Mouse (Mus musculus) midbrain, embryonic 16.5 days (tissue): Measurements from ENCODE around the gene Utp20. TPM values are rescaled to one million over a fixed set of nuclear protein-coding genes. Genes with fewer than 3 reads are reported as not detected.

Experiments used
- ATAC-seq: fragments of 200-750 bp; cut with Nextera tagmentation; 2 replicates; pipeline ENCODE4 v1.8.0; 2017; ENCODE audit warnings: moderate TSS enrichment
- H3K27ac ChIP-seq: fragments of 300-500 bp; sonication (generic); 2 replicates; pipeline ENCODE4 v1.5.1; 2014; ENCODE audit warnings: mild to moderate bottlenecking, low read length, mixed read lengths
- H3K27me3 ChIP-seq: fragments of 300-500 bp; sonication (generic); 2 replicates; pipeline ENCODE4 v1.6.1; 2014; ENCODE audit warnings: low read depth, low read length, mixed read lengths; ENCODE audit not compliant: control insufficient read depth, insufficient read depth
- H3K36me3 ChIP-seq: fragments of 300-500 bp; sonication (generic); 2 replicates; pipeline ENCODE4 v1.6.1; 2014; ENCODE audit warnings: mild to moderate bottlenecking, low read length, moderate library complexity, mixed read lengths; ENCODE audit not compliant: control insufficient read depth, insufficient read depth
- H3K4me1 ChIP-seq: fragments of 300-500 bp; sonication (generic); 2 replicates; pipeline ENCODE4 v1.6.1; 2014; ENCODE audit warnings: mild to moderate bottlenecking, low read length, mixed read lengths; ENCODE audit not compliant: control insufficient read depth, insufficient read depth
- H3K4me2 ChIP-seq: fragments of 300-500 bp; sonication (generic); 2 replicates; pipeline ENCODE4 v1.6.1; 2014; ENCODE audit warnings: mild to moderate bottlenecking, low read length, mixed read lengths
- H3K4me3 ChIP-seq: fragments of 300-500 bp; sonication (generic); 2 replicates; pipeline ENCODE4 v1.5.1; 2014; ENCODE audit warnings: low read depth, mild to moderate bottlenecking, low read length, moderate library complexity, mixed read lengths
- H3K9ac ChIP-seq: fragments of 300-500 bp; sonication (generic); 2 replicates; pipeline ENCODE4 v1.6.1; 2014; ENCODE audit warnings: low read depth, low read length, mixed read lengths
- H3K9me3 ChIP-seq: fragments of 300-500 bp; sonication (generic); replicated peaks from 2 replicates; pipeline ENCODE4 v1.6.1; 2014; ENCODE audit warnings: mild to moderate bottlenecking, low read length, mixed read lengths; ENCODE audit not compliant: control insufficient read depth, poor library complexity, severe bottlenecking
- WGBS: fragments of 180-500 bp; shearing (Covaris S2); extraction: QIAGEN DNeasy Blood & Tissue Kit; methylation state at CpG from one replicate; pipeline ENCODE4 v1.1.7; 2014; 5-methylcytosine and 5-hydroxymethylcytosine counted together
- polyA plus RNA-seq: library from polyadenylated mRNA; unstranded; fragments of >200 nt; fragmentation: Nextera tagmentation; extraction: Ambion mirVana; gene quantifications from 2 replicates; pipeline ENCODE4 v1.2.1, GENCODE M21; 2015

Utp20 gene
- polyA plus RNA-seq, 1 experiment from 2014 or later: 8.0 TPM

- Histone ChIP-seq H3K27me3 (no peaks in the 10 kb centered on the region), H3K4me1 (no peaks in the 10 kb centered on the region), H3K9ac (no peak overlapping the region), H3K9me3 (no peaks in the 10 kb centered on the region), H3K4me3 (no peak overlapping the region), H3K4me2 (no peak overlapping the region), H3K36me3 (no peaks in the 10 kb centered on the region), H3K27ac (no peak overlapping the region)
- 75% methylated on average over 6 of the region's 6 CpGs for WGBS
- ATAC-seq: no peak
Measured at GRCm38 (mm10) chr10:88715621-88716020, 111.0 kb downstream of the Utp20 start.

GRCm38 (mm10) chr10:88714744-88715143 is 111.9 kb downstream of the Utp20 start:
- Histone ChIP-seq H3K4me3 (no peak overlapping the region), H3K27ac (no peak overlapping the region), H3K4me1 (no peaks in the 10 kb centered on the region), H3K9ac (no peak overlapping the region), H3K27me3 (no peaks in the 10 kb centered on the region), H3K9me3 (no peaks in the 10 kb centered on the region), H3K36me3 (no peaks in the 10 kb centered on the region), H3K4me2 (no peak overlapping the region)
- no peak for ATAC-seq
- WGBS: 91% methylated on average over 4 of the region's 4 CpGs

GRCm38 (mm10) chr10:88712359-88712758 is 114.2 kb downstream of the Utp20 start:
- H3K27ac ChIP-seq: no peak overlapping the region
- ATAC-seq: no peak
- H3K4me2 ChIP-seq: no peak overlapping the region
- no peaks in the 10 kb centered on the region for H3K27me3 ChIP-seq
- no peaks in the 10 kb centered on the region for H3K4me1 ChIP-seq
- H3K36me3 ChIP-seq: no peaks in the 10 kb centered on the region
- H3K9me3 ChIP-seq: no peaks in the 10 kb centered on the region
- WGBS: 85% methylated on average over 6 of the region's 6 CpGs
- no peak overlapping the region for H3K4me3 ChIP-seq
- H3K9ac ChIP-seq: no peak overlapping the region

- H3K27ac ChIP-seq: no peak overlapping the region
- 57% methylated on average over 10 of the region's 10 CpGs for WGBS
Measured at GRCm38 (mm10) chr10:88708671-88709523, 117.7 kb downstream of the Utp20 start.

GRCm38 (mm10) chr10:88700938-88701337 is 125.7 kb downstream of the Utp20 start:
- Histone ChIP-seq H3K9me3 (no peaks in the 10 kb centered on the region), H3K36me3 (no peaks in the 10 kb centered on the region), H3K27ac (no peak overlapping the region), H3K4me1 (no peaks in the 10 kb centered on the region), H3K4me3 (no peak overlapping the region), H3K27me3 (no peaks in the 10 kb centered on the region), H3K9ac (no peak overlapping the region), H3K4me2 (no peak overlapping the region)
- ATAC-seq: no peak
- 72% methylated on average over 6 of the region's 6 CpGs for WGBS

More at GRCm38 (mm10) chr10:88708671-88709523, 117.7 kb downstream of the Utp20 start:
- H3K4me3 ChIP-seq: no peak overlapping the region
- no peak overlapping the region for H3K4me2 ChIP-seq
- H3K4me1 ChIP-seq: no peaks in the 10 kb centered on the region
- ATAC-seq: no peak
- no peaks in the 10 kb centered on the region for H3K9me3 ChIP-seq
- H3K36me3 ChIP-seq: no peaks in the 10 kb centered on the region
- no peak overlapping the region for H3K9ac ChIP-seq
- no peaks in the 10 kb centered on the region for H3K27me3 ChIP-seq

Other genes starting within 250 kb of the Utp20 start
- 1.5 and 1.9 TPM in 2 replicates for gene Mybpc1, start 221.7 kb downstream of the Utp20 start, polyA plus RNA-seq
- gene Spic, start 141.8 kb downstream of the Utp20 start, polyA plus RNA-seq: not detected in 2 replicates
- gene Arl1, start 95.9 kb downstream of the Utp20 start, polyA plus RNA-seq: 159 and 165 TPM in 2 replicates
- gene Slc5a8, start 59.2 kb upstream of the Utp20 start, polyA plus RNA-seq: 0.15 and 0.20 TPM in 2 replicates